ENCODE assay signal across 21 mouse cellular contexts in genomic region chr8:22150345-22150663, GRCm38 (mm10). TPM values are rescaled to one million over a fixed set of nuclear protein-coding genes. Genes with fewer than 3 reads are reported as not detected.
DNase-seq lines count a peak whose midpoint lies in the region; ATAC-seq and TF ChIP-seq lines count a peak whose summit lies in the region.
"Had no signal": no experiment of that assay in that cellular context is flagged by ENCODE, and none has a peak within 500 bp of the region (broad histone marks: within the 10 kb centered on the region; RNA-seq: fewer than 3 reads in every experiment).

No protein-coding gene starts in this region.

- intact Hi-C loops in heart, postnatal 14 days (cut with DNase I) = no loop called here

- 0 out of 2 replicates have a peak, but pooled peaks cover 8% of the 10 kb centered on the region for H3K36me3 ChIP-seq in midbrain, postnatal 0 days (ENCODE audit: insufficient read depth, low read length)
- H3K36me3 ChIP-seq in midbrain, embryonic 11.5 days (ENCODE audit: control insufficient read depth, insufficient read depth, low read length) = no peaks in the 10 kb centered on the region; the same call in 1 of the 2 replicates
- H3K36me3 ChIP-seq: stomach, embryonic 15.5 days had no signal

- TF ChIP-seq CTCF in midbrain, postnatal 0 days (IDR thresholded peaks at IDR 0.05) = no peak

- no peak overlapping the region for H3K27ac ChIP-seq in midbrain, postnatal 0 days (ENCODE audit: low read depth, low read length)
- no peak overlapping the region for H3K27ac ChIP-seq in midbrain, embryonic 11.5 days (ENCODE audit: low read depth, low read length)
- H3K27ac ChIP-seq: forebrain, embryonic 15.5 days; limb, embryonic 13.5 days; midbrain, embryonic 10.5 days; neural tube, embryonic 13.5 days; stomach, embryonic 15.5 days had no signal

- H3K4me1 ChIP-seq in midbrain, postnatal 0 days (ENCODE audit: insufficient read depth, low read length) = no peaks in the 10 kb centered on the region
- no peaks in the 10 kb centered on the region for H3K4me1 ChIP-seq in midbrain, embryonic 11.5 days (ENCODE audit: control insufficient read depth, insufficient read depth, low read length)
- H3K4me1 ChIP-seq: forebrain, embryonic 15.5 days; limb, embryonic 13.5 days; midbrain, embryonic 10.5 days; neural tube, embryonic 13.5 days; stomach, embryonic 15.5 days had no signal

- no peak overlapping the region for H3K4me3 ChIP-seq in midbrain, postnatal 0 days (ENCODE audit: low read depth, low read length)
- H3K4me3 ChIP-seq in midbrain, embryonic 11.5 days (ENCODE audit: low read depth, low read length) = no peak overlapping the region
- H3K4me3 ChIP-seq: forebrain, embryonic 15.5 days; limb, embryonic 13.5 days; midbrain, embryonic 10.5 days; neural tube, embryonic 13.5 days; stomach, embryonic 15.5 days had no signal

- H3K9me3 ChIP-seq in midbrain, postnatal 0 days (ENCODE audit: low read length) = no peaks in the 10 kb centered on the region
- H3K9me3 ChIP-seq in midbrain, embryonic 11.5 days (ENCODE audit: control insufficient read depth, low read length) = no peaks in the 10 kb centered on the region
- H3K9me3 ChIP-seq: forebrain, embryonic 15.5 days; limb, embryonic 13.5 days; midbrain, embryonic 10.5 days; neural tube, embryonic 13.5 days; stomach, embryonic 15.5 days had no signal

- H3K4me2 ChIP-seq in midbrain, postnatal 0 days (ENCODE audit: low read depth, low read length, poor library complexity, severe bottlenecking) = no peak overlapping the region
- no peak overlapping the region for H3K4me2 ChIP-seq in midbrain, embryonic 11.5 days
- H3K4me2 ChIP-seq: forebrain, embryonic 15.5 days; heart, embryonic 11.5 days; limb, embryonic 13.5 days; neural tube, embryonic 13.5 days; stomach, embryonic 15.5 days had no signal

- no peak for ATAC-seq in midbrain, postnatal 0 days (ENCODE audit: low FRiP score)
- no peak for ATAC-seq in midbrain, embryonic 11.5 days (ENCODE audit: low FRiP score)
- ATAC-seq: forebrain, embryonic 15.5 days had no signal

- WGBS in midbrain, postnatal 0 days = 84% methylated on average over 3 of the region's 3 CpGs
- WGBS in midbrain, embryonic 11.5 days = 94% methylated on average over 3 of the region's 3 CpGs

- H3K9ac ChIP-seq in midbrain, postnatal 0 days (replicated peaks; ENCODE audit: low read length, poor library complexity, severe bottlenecking) = no peak overlapping the region
- no peak overlapping the region for H3K9ac ChIP-seq in midbrain, embryonic 11.5 days (ENCODE audit: low read length)
- H3K9ac ChIP-seq: forebrain, embryonic 15.5 days; limb, embryonic 13.5 days; neural tube, embryonic 13.5 days; stomach, embryonic 15.5 days had no signal

- no peaks in the 10 kb centered on the region for H3K27me3 ChIP-seq in midbrain, postnatal 0 days (ENCODE audit: insufficient read depth, low read length)
- H3K27me3 ChIP-seq in midbrain, embryonic 11.5 days (ENCODE audit: control insufficient read depth, insufficient read depth, low read length) = no peaks in the 10 kb centered on the region
- H3K27me3 ChIP-seq: forebrain, embryonic 15.5 days; limb, embryonic 13.5 days; neural tube, embryonic 13.5 days; stomach, embryonic 15.5 days had no signal

- peak; percentile 4 for DNase-seq in heart, adult 11 months
- DNase-seq in heart, postnatal 14 days = no peak
- DNase-seq in kidney, postnatal 4 days = peak; percentile 21 to 34
- DNase-seq in kidney, adult 18-20 months = no peak
- peak; percentile 2 for DNase-seq in midbrain, postnatal 0 days (ENCODE audit: low spot score)
- no peak for DNase-seq in midbrain, embryonic 11.5 days (ENCODE audit: low spot score, missing footprints)
- no peak for DNase-seq in retina, embryonic 14.5 days (ENCODE audit: low spot score)
- DNase-seq: cerebellum, adult 8-10 months; gastrocnemius, postnatal 36 days; lung, postnatal 10 days; right cerebral cortex, postnatal 14 days; thymus, adult 2 months had no signal

RNA-seq across cellular contexts. Expression of gene Nek3, which starts 15.9 kb away (rescaled TPM):
- 1 to 10 TPM; 1.9 to 2.2 TPM for total RNA-seq in heart, postnatal 14 days (2021)
- 4.1 and 4.4 TPM in 2 replicates for total RNA-seq in midbrain, postnatal 0 days (2014; rRNA removed)
- polyA plus RNA-seq in midbrain, postnatal 0 days (2015; fragmentation: Nextera tagmentation; extraction: Ambion mirVana) = 5.1 and 6.8 TPM in 2 replicates
- 8.6 and 8.9 TPM in 2 replicates for polyA plus RNA-seq in midbrain, embryonic 11.5 days (2014; fragmentation: Nextera tagmentation; extraction: Ambion mirVana)

RNA-seq across cellular contexts. Expression of gene Nek5, which starts 25.5 kb away (rescaled TPM):
- total RNA-seq in heart, postnatal 14 days (2021) = under 1 TPM in 1 of 2 experiments, not detected in 1; 0.29 TPM
- 0.38 and 0.66 TPM in 2 replicates for total RNA-seq in midbrain, postnatal 0 days (2014; rRNA removed)
- polyA plus RNA-seq in midbrain, postnatal 0 days (2015; fragmentation: Nextera tagmentation; extraction: Ambion mirVana) = 0.59 and 1.1 TPM in 2 replicates
- polyA plus RNA-seq in midbrain, embryonic 11.5 days (2014; fragmentation: Nextera tagmentation; extraction: Ambion mirVana) = 0.16 TPM in 1 of 2 replicates, not detected in the other
- total RNA-seq: ES-E14; hematopoietic stem cell, adult 5-6 weeks had no signal
- polyA plus RNA-seq: spleen, adult 2 months had no signal

RNA-seq across cellular contexts. Expression of gene Ckap2, which starts 35.3 kb away (rescaled TPM):
- 1 to 10 TPM; 4.4 to 5.8 TPM for total RNA-seq in heart, postnatal 14 days (2021)
- total RNA-seq in midbrain, postnatal 0 days (2014; rRNA removed) = 4.1 and 7.5 TPM in 2 replicates
- 5.1 and 5.4 TPM in 2 replicates for polyA plus RNA-seq in midbrain, postnatal 0 days (2015; fragmentation: Nextera tagmentation; extraction: Ambion mirVana)
- polyA plus RNA-seq in midbrain, embryonic 11.5 days (2014; fragmentation: Nextera tagmentation; extraction: Ambion mirVana) = 74.0 and 77.1 TPM in 2 replicates

RNA-seq across cellular contexts. Expression of gene Vps36, which starts 42.3 kb away (rescaled TPM):
- total RNA-seq in heart, postnatal 14 days (2021) = 10 to 100 TPM; 27.6 to 28.9 TPM
- total RNA-seq in midbrain, postnatal 0 days (2014; rRNA removed) = 33.2 and 38.9 TPM in 2 replicates
- 37.4 and 40.9 TPM in 2 replicates for polyA plus RNA-seq in midbrain, postnatal 0 days (2015; fragmentation: Nextera tagmentation; extraction: Ambion mirVana)
- 43.6 and 43.7 TPM in 2 replicates for polyA plus RNA-seq in midbrain, embryonic 11.5 days (2014; fragmentation: Nextera tagmentation; extraction: Ambion mirVana)

Comparison
In these comparisons a context has a peak if more than half of its experiments do, and no peak if none do; other contexts are left out.
1. DNase-seq: peak in heart, adult 11 months (single experiment), kidney, postnatal 4 days (2 of 2) and midbrain, postnatal 0 days (single experiment); none in heart, postnatal 14 days (0 of 2), kidney, adult 18-20 months (single experiment), midbrain, embryonic 11.5 days (single experiment) and retina, embryonic 14.5 days (single experiment).